Mouse (Mus musculus) left cerebral cortex, postnatal 25 days (tissue): ENCODE results near the gene Shisal1. TPM values are rescaled to one million over a fixed set of nuclear protein-coding genes. Genes with fewer than 3 reads are reported as not detected.
A peak's percentile ranks its signal among the peaks of the same experiment; 100 is the strongest.

Experiments
- DNase-seq, 2 experiments: peaks; one replicate each; pipeline ENCODE4 v3.0.0; 2022; ENCODE audit warnings: low spot score in 2 of 2, mixed read lengths in 1 of 2
- intact Hi-C: fragments of 180-260 bp; cut with DNase I; formaldehyde crosslinking; loops from one replicate; pipeline ENCODE4 v1.15.1; 2025
- total RNA-seq, 2 experiments: library from RNA; stranded (reverse); gene quantifications; 2 replicates each; pipeline ENCODE4 v1.2.3; 2021

Gene Shisal1
- total RNA-seq, 2 experiments from 2014 or later, result 46.6 to 46.9 TPM

DNA sequence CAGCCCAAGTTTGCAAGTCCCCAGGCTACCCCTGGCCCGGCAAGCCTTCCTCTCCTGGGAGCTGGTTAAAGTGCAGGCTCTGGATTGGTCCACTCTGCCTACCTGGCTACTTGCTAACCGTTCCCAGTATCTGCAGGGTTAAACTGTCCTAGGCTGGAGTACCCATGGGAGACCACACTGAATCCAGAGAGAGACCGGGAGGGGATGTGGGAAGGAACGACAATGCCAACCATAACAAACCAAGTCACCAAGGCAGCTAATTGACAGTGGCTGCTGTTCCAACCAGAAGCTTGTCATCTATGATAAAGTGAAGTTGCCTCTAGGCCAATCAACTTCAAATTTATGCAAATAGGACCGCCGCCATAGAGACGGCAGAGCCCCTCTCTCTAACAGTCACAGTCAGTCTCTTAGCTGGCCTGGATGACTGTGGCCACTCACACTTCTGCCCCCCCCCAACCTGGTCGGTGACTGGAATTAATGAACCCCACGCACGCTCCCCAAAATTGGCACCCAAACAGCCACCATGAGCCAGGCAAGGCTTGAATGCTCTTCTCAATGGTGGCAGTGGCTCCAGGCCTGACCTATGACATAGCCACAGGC is 13.2 kb downstream of the Shisal1 start:
- intact Hi-C loops, result no loop called here
- DNase-seq, result no peak

DNA sequence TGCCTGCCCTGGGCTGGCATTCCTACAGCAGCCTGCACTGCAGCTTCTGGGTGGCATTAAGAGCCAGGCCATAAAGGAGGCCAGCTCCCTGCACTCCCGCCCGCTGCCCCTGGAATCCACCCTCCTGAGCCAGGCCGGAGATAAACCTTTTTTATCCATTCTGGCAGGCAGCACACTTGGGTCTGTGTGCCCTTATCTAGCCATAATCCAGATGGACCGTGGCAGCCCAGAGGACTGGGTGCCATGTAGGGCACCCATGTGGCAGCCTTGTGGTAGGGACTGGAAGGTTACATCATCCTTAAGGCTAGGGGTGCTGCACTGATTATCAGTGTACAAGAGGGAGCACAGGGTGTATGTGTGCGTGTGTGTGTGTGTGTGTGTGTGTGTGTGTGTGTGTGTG is 16.4 kb downstream of the Shisal1 start:
- intact Hi-C loops, result no loop called here

DNA sequence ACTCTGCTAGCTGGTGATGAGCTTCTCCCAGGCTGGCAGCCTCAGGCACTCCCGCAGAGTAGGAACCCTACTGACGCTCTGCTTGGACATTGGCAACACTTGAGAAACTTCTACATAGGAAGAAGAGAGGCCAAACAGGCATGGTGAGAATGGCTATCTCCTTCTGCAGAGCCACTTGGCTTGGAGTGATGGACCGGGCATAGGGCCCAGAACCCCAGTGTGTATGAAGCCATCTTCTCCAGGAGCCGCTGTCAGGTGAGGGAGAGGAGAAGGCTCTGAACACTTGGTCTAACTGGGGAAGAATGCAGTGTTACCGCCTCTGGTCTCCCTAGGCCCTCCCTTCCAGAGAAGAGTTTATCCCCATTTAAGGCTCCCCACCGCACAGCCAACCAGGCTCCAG is 19.3 kb downstream of the Shisal1 start:
- intact Hi-C loops, result no loop called here
- DNase-seq, result no peak

More for the DNA sequence above, 16.4 kb downstream of the Shisal1 start:
- DNase-seq, result no peak

DNA sequence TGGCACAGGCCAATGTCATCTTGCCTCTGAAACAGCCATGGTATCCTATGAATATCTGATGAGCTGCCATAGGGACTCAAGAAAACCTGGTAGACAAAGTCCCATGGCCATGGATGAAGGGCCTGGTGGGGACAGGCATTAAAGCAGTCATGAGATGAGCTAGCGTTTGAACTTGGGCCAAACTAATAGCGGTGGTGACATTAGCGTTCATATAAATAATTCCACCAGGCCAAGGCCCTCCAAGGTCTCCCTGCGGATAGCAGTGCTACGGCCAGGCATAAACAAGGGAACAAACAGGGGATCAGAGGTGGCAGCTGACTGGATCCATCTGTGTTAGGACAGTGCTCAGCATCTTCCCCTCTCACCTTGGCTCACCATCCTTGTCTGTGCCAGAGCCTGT is 21.2 kb downstream of the Shisal1 start:
- no peak for DNase-seq
- intact Hi-C loops, result no loop called here

DNA sequence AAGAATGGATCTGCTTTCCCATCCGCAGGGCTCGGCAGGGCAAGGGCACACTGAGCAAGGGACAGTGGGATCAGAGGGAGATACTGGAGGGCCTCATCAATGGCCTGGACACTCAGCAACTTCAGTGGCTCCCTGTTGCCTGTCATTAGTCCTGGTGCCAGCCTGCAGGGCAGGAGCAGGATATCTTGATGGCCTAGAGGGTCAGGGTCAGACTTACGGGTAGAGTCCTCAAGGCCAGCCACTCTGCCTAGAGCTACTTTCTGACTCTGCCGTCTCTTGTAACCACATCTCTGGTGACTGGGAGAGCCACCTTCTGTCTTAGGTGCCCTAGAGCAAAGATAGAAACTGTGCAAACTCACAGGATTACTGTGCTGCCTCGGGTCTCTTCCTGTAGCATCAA is 23.1 kb downstream of the Shisal1 start:
- DNase-seq, result no peak
- intact Hi-C loops, result no loop called here

DNA sequence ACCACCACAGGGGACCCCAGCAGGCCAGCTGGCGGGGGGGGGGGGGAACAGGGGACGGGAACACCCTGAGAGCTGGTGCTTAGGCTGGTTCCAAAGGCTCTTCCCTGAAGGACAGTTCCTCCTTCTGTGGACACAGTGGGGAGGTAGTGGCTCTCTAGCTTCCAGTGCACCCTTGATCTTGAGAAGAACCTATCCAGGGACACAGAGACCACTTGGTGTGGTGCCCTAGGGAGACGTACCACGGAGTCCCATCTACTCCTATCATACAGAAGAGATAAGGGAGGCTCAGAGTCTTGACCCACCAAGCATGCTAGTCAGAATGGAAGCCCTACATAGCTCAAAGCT is 28.7 kb downstream of the Shisal1 start:
- intact Hi-C loops, result no loop called here
- no peak for DNase-seq

DNA sequence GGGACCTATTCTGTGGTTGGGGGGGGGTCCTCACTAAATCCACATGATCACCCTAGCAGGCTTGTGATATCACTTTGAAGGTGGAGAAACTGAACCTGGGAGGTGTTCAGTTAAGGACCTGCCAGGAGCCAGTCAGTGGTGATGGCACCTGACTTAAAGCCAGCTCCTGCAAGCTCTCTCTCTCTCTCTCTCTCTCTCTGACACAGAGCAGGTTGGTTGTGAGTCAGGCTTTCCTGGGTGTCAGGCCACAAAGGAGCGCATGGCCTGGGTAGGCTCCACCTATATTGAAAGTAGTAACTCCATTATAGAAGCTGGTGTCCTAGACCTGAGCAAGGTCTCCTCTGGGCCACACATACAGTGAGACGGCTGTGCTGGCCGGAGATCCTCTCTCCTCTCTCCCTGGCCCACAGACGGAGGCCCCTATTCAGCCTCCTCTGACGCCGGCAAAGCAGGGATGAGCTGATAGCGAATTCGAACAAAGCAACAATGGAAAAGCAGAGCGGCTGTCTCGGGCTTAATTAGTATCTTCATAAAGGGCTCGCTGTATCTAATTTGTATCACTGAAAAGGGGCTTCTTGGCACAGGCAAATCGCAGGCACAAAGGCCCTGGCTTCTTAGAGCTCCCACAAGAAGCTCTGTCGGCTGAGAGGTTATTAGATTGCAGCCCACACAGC is 29.2 kb downstream of the Shisal1 start:
- intact Hi-C loops, result no loop called here
- no peak for DNase-seq

DNA sequence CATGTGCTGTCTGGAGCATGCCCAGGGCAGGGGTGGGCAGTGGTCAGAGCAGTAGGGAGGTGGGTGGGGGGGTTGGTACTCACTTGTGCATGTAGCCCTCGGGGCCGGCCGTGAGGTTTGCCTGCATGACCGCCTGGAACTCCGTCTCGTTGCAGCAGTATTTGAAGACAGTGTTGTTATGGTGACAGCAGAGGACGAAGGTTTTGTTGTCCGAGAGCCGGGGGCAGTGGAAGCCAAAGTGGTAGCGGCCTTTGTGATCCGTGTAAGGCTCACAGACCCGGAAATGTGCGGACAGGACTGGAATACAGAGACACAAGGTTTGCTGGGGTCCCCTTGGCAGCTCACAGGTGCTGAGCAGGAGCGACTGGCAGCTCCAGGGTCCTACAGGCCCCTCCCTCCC is 29.9 kb downstream of the Shisal1 start:
- DNase-seq, result no peak
- intact Hi-C loops, result no loop called here

DNA sequence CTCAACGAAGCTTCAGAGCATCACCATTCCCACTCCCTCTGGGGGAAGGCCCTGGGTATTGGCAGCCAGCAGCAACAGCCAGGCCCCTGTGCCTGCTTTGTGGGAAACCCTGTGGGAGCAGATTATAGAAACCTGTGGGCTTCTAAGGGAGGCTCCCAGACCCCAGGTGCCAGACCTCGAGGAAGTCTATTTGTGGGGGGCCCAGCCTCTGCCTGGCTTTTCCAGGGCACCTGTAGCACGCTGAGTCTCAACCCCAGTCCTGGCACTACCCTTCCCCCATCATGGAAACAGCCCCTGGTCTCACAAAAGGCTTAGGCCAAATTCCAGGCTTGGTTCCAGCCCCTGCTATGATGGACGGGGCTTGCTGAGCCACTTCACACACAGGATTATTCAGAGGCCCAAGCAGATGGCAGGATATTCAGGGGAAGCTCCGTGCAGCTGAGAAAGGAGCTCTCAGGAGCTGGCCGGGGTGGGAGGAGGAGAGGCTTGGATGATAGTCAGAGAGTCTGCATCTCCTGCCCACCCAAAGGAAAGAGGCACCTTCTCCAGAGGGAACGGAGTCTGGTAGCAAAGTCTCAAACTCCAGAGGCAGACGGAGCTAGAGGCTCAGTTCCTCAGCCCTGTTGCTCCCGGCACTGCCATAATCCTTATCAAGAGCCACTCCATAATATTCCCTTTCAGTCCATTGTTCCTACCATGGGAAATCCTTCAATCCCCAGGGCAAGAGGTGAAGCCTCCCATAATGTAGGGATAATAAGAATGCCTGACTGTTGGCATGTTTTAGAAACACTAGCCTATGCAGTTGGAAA is 32.7 kb downstream of the Shisal1 start:
- intact Hi-C loops, result loop anchor here (2.0 kb wide), 1 partner anchor 31 kb away; no protein-coding TSS in a partner anchor
- peak; percentile 69 to 96 for DNase-seq

DNA sequence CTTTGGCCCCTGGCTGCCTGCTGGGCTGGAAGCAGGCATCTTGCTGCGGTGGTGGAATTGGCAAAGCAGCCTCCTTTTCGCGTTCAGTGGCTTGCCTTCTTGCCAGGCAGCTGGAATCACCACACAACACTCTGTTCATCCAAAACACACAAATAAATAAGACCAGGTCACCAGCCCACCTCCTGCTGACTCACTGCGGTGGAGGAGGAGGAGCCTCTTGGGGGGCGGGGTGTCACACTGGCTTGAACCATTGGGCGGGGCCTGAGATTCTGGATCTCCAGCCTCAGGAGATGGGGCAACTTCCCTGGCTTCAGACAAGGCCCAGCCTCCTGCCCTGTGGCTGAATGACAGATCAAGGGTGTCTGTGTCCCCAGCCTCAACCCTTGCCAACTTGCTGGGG is 34.5 kb downstream of the Shisal1 start:
- intact Hi-C loops, result loop anchor here (2.0 kb wide), 1 partner anchor 94 kb away; no protein-coding TSS in a partner anchor
- peak; percentile 21 to 49 for DNase-seq

DNA sequence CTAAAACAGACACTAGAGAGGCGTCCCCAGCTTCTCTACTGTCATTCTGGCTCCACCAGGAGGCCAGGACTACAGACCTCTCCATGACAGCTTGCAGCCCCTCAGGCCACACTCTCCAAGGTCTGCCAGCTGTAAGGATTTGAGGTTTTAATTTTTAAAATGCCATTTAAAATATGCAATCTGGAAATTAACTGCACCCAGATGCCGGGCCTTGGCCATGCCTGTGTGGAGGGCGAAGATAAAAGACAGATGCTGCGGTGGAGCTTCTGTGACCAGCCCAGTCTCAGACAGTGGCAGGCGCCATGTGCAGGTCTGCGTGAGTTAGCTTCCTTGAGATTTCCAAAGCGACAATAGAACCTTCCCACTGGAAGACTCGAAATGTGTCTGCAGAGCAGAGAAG is 36.8 kb downstream of the Shisal1 start:
- intact Hi-C loops, result no loop called here
- DNase-seq, result no peak

DNA sequence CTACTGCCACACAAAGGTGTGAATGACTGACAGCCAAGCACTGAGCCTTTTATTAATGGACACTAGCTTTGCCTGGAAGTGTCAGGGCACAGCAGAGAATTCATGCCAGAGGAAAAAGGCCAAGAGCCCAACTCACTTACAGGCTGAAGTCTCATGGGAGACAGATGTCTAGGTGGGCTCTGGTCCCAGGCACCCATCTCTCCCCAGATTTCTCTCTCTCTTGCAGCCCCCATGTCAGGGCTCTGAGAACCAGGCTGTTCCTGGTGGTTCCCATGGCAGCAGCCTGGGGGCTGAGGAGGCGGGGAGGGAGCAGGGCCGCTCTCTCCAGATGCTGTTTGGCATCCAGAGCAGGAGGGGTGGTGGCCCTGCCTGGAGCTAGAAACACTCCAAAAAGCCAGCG is 38.3 kb downstream of the Shisal1 start:
- intact Hi-C loops, result no loop called here
- peak in 1 of 2 experiments; percentile 43 for DNase-seq

DNA sequence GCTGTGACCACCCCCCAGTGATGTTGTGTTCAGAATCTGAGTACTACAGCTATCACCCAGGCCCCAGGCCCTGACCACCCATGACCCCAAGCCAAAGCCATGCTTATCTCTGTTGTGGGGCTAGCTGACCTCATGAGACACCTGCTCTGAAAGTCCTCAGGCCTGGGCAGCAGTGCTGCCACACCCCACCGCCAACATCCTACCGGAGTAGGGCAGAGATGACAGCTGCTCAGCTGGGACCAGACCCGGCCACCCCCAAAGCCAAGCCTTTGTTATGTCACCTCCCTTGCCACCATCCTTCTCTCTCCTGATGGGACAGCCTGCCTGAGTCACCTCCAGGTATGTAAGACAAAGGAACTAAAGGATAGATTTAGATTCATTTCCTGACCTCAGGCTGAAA is 41.1 kb downstream of the Shisal1 start:
- intact Hi-C loops, result no loop called here
- no peak for DNase-seq

DNA sequence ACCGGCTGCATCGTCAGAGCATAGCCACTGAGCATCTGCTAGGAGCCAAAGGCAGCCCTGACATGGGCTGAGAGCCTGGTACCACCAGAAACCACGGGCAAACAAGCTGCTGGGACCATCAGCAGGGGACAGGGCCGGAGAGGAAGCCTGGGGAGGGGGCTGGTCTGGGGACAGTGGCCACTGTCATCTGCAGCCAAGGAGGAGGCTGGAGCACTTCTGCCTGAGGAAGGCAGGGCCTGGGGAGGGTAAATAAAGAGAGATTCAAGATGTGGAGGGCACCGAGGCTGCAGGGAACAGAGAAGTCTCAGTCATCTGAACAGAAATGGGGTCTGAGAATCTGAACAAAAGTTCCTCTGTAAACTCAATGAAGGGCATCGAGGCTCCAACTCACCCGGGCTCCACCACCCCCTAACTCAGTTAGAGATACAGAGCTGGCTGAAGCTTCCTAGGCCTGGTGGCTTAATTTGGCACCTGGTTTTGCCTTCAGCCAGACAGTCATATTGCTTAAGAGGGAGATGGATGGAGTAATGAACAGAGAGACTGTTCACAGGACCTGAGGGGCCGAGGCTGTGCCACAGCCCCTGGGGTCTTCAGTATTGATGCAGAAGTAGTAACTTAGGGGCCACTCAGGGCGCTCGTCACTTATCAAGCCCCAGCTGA is 43.3 kb downstream of the Shisal1 start:
- DNase-seq, result no peak
- intact Hi-C loops, result no loop called here

DNA sequence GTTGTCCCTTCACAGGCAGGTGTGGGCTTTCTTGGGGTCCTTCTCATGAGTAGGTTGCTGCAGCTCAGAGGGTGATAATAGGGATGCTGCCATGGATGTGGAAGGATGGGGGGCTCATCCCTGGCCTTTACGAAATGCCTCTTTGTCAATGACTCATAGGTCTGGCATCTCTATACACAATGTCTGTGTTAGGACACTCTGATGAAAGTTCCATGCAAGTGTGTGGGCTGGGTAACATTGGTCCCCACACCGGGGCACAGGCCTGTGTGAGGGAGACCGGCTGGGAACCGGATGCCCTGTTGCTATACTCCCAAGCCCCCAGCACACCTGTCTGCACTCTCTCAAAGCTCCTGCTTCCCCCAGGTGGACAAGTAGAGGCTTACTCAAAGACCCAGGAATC is 48.3 kb downstream of the Shisal1 start:
- intact Hi-C loops, result no loop called here
- DNase-seq, result no peak

DNA sequence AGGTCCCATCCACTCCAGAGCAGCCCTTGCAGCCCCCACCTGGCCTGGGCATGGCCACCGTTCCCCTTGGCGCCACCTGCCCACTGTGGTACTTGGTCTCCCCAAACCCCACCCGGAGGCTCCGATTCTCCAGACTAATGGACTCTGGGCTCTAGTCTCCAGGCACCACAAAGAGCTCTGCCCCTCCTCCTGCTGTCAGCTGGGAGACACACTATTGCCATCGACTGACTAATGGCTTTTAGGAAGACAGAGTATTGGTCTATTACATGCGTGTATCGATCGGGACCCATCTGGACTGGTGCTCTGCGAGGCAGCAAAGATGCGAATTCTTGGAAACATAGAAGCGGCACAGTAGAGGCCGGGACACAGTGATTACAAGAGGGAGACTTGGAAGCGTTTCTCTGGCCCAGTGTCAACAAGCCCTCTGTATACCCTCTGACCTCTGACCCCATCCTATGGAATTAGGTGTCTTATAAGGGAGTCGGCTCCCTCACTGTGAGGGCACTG is 49.2 kb downstream of the Shisal1 start:
- DNase-seq, result no peak
- intact Hi-C loops, result no loop called here

DNA sequence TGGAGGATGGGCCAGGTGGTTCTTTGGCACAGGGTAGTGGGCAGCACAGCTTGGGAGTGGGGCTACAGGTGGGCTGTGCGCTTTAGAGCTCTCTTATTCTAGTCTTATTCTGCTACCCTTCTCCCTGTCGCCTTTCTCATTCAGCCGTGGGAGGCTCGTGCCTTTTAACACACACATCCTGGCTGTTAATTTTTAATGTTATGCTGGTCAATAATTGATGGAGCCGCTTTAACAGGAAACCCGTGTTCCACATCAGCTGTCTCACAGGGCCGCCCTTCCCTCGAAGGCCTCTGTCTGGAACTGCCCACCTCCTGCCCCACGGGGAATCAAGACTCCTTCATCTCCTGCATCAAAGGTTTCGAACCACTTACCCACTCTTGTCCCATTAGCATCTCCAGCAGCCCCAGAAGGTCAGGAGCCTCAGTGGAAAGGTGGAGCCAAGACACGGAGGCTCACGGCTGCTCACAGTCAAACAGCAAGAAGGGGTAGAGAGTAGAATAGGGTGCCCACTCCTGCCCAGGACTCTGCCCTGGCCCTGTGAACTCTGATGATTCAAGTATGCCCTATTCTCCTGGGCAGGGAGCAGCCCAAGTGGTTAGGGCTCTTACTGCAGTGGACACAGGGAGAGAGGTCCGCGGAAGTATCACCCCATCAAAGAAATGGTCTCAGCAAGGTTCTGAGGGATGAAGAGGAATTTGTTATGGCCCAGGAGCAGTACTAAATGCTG is 51.4 kb downstream of the Shisal1 start:
- intact Hi-C loops, result no loop called here
- DNase-seq, result no peak

DNA sequence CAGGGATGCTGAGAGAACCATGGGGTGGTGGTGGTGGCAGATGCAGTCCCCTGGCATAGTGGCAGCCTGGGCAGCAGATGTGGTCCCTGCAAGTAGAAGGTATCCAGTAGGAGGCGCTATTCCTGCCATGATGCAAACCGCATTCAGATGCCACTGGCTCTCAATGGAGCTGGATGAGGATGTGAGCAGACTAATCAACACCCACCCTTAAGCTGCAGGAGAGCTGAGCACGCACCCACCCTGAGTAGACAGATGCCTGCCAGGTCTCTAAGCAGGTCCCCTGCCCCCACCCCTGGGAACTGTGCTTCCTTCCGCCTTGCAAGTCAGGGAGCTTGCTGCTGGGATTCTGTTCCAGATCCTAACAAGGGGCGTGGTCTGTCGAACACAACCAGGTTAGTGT is 53.6 kb downstream of the Shisal1 start:
- intact Hi-C loops, result no loop called here
- DNase-seq, result peak in 1 of 2 experiments; percentile 27

DNA sequence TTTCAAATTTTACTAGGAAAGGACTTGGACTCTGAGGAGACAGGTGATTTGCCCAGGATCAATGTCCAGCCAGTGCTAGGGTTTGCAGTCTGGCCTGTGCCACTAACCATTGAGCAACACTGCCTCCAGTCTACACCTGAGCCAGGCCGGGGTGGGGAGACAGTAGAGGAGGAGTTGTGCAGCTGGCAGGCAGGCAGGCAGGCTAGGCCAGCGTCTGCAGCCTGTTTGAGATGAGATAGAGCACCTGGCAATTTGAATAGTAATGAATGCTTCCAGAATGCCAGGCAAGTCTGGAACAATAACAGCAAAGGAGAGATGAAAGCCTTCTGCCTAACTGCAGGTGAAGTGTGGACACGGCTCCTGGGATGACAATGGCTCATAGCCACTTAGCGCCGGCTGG is 54.1 kb downstream of the Shisal1 start:
- intact Hi-C loops, result no loop called here
- DNase-seq, result no peak

DNA sequence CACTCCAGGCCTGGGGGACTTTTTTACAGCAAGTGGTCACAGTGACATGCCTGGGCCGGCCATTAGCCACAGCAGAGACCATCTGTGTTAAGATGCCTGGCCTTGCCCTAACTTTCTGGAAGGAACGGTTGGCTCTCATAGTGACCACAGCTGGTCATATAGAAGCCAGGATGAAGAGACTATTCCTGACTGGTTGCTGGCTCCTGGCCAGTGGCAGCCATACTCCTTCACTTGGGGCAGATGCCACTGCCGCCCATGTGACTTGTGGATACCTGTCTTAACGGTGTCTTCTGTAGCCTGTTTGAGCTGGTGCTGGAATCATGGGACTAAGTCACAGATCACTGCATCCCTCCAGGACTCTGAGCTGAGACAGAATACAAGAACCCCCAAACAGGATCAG is 54.8 kb downstream of the Shisal1 start:
- no peak for DNase-seq
- intact Hi-C loops, result no loop called here
